Mouse (Mus musculus) R1 (cell line): ENCODE measurements at regions not wholly inside any gene's neighbourhood (a gene's known extent, or its start where the extent isn't known, plus 50 kb on each side); places are given as distances from the start of the nearest gene placed in this dataset.
A peak's percentile ranks its signal among the peaks of the same experiment; 100 is the strongest.

ENCODE experiments used
- DNase-seq: peaks from one replicate; pipeline ENCODE4 v3.0.0-alpha.2; 2018; ENCODE audit warnings: low read depth, low spot score

- DNase-seq: peak; percentile 52
These were observed 104.9 kb upstream of the Oxgr1 start for GRCm38 (mm10) chr14:120146908-120147770.

- DNase-seq: no peak
These were observed 106.6 kb upstream of the Oxgr1 start for GRCm38 (mm10) chr14:120148803-120149202.

GRCm38 (mm10) chr14:120149341-120149741, 107.1 kb upstream of the Oxgr1 start:
- DNase-seq: peak; percentile 19

GRCm38 (mm10) chr14:120150589-120150988, 108.4 kb upstream of the Oxgr1 start:
- no peak for DNase-seq

- DNase-seq: no peak
These were observed 112.2 kb upstream of the Oxgr1 start for GRCm38 (mm10) chr14:120154413-120154812.

- DNase-seq: no peak
These were observed 111.3 kb upstream of the Mbnl2 start for GRCm38 (mm10) chr14:120164184-120164583.

- no peak for DNase-seq
These were observed 109.9 kb upstream of the Mbnl2 start for GRCm38 (mm10) chr14:120165496-120166045.

- no peak for DNase-seq
These were observed 104.7 kb upstream of the Mbnl2 start for GRCm38 (mm10) chr14:120170733-120171132.

GRCm38 (mm10) chr14:120172058-120172457, 103.4 kb upstream of the Mbnl2 start:
- DNase-seq: no peak

GRCm38 (mm10) chr14:120172844-120173243, 102.6 kb upstream of the Mbnl2 start:
- DNase-seq: no peak

- DNase-seq: no peak
These were observed 100.9 kb upstream of the Mbnl2 start for GRCm38 (mm10) chr14:120174615-120175014.

- no peak for DNase-seq
These were observed 80.3 kb upstream of the Mbnl2 start for GRCm38 (mm10) chr14:120195218-120195617.

GRCm38 (mm10) chr14:120211741-120212140, 63.7 kb upstream of the Mbnl2 start:
- DNase-seq: no peak

- DNase-seq: no peak
These were observed 62.8 kb upstream of the Mbnl2 start for GRCm38 (mm10) chr14:120212626-120213025.

- DNase-seq: no peak
These were observed 56.2 kb upstream of the Mbnl2 start for GRCm38 (mm10) chr14:120219224-120219623.

- peak; percentile 39 for DNase-seq
These were observed 51.8 kb upstream of the Mbnl2 start for GRCm38 (mm10) chr14:120223528-120224201.

- DNase-seq: no peak
These were observed 51.1 kb upstream of the Mbnl2 start for GRCm38 (mm10) chr14:120224202-120224846.

GRCm38 (mm10) chr14:120225657-120226056, 49.8 kb upstream of the Mbnl2 start:
- DNase-seq: no peak
